Mouse (Mus musculus) 3T3-L1 (cell line): ENCODE results near the gene Usb1.
A peak's percentile ranks its signal among the peaks of the same experiment; 100 is the strongest.
"Not testable (repeated sequence)": the region's sequence is repeated elsewhere in the genome, so short reads cannot be mapped to it uniquely, and the experiment has no call there.

Source experiments
- DNase-seq: peaks from one replicate; pipeline ENCODE4 v3.0.0-alpha.2; 2015; ENCODE audit warnings: low read depth, low spot score

The Usb1 gene

DNA sequence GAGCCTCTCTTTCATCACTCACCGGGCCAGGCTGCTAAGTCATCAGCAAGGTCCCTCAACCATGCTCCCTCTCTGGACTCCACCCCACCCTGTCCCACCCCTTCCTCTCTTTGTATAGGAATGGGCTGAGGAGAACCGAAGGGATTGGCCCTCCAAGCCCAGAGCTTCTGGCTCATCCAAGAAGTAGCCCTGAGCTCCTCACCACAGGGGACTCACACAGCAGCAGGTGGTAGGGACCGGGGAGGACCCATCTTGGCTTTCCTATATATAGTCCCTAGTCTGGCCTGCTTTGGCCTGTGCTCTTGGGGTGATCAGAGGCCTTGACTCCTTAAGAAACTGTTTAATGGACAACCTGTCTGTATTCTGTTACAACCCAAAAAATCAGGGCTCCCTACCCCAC is 42.3 kb downstream of the Usb1 start:
- no peak for DNase-seq

DNA sequence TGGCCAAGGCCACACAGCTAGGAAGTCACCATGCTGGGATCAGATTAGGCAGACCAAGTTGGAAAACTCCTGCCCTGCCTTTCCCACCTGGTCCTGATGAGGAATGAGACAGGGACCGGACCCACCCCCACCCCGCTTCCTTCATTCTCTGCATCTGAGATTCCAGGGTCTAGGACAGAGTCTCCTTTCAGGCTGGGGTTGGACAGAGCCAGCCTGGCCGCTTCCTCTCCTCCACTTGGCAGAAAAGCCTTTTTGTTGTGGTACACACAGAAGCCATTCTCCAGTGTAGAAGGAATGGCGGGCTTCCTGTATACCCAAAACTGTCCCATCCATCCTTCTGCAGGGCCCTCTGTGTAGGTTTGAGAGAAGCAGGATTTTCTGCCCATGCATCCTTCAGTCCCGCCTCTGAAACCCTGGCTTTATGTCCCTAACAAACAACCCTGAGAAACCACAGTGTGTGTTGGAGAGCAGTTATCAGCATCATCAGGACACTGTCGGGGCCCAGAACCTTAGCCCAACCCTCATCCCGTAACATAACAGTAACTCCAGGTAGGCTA is 43.4 kb downstream of the Usb1 start:
- no peak for DNase-seq

DNA sequence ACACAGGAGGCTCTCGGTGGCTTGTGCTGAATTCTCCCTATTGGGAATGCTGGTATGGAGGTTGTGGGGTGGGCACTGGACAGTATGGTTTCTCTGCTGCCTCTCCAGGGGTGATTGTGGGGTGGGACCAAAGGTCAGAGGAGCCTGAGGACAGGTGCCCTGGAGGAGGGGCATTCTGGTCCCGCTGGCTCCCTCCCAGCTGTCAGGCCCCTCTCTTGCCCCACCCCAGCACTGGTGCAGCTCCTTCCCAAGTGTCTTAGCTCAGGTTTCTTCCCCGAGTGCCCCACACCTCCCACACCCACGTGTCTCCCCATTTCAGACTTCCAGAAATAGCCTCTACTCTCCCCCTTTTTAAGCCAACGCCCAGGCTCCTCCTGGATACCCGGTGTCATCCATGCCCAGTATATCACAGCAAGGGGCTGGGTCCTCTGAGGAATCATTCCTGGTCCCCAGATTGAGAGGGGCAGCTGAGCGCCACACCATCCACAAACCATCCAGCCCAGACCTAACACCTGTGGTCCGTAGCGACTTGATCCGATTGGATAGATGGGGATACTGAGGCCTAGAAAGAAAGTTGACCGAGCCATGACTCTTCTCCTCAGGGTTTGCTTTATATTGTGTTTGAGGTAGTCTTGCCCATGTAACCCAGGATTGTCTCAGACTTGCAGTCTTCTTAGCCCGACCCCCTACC is 44.4 kb downstream of the Usb1 start:
- DNase-seq, result no peak

DNA sequence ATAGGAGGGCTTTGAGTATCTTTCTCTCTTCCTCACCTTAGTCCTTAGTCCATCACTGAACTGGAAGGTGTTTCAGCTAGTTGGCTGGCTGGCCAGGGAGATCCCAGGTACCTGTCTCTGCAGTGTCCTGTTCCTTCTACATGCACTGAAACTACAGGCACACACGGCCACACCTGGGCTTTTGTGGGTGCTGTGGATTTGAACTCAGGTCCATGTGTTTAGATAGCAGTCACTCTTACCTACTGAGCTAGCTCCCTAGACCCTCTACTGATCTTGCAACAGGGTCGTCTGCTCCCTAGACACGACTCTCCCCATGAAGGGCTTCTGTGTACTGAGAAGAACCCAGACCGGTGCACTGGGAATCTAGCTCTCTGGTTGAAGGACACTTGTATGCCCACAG is 45.0 kb downstream of the Usb1 start:
- no peak for DNase-seq

DNA sequence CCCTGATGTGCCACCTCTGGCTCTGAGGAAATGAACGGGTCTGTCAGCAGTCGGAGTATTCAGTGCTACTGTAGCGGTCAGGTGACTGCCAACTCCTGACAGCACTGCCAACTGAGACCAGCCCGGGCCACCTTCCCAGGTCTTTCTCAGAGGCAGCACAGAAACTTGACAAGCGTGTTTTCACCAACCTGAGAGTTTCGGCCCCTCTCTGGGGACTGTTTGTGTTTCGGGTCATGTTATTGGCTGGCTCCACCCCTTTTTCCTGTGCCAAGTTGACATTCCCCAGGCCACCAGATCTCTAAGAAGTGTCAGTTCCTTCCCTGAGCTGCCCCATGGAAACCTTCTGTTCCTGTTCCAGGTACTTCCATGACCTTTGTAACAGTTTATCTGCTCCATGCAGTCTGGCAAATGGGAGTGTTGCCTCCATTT is 45.8 kb downstream of the Usb1 start:
- DNase-seq, result no peak

DNA sequence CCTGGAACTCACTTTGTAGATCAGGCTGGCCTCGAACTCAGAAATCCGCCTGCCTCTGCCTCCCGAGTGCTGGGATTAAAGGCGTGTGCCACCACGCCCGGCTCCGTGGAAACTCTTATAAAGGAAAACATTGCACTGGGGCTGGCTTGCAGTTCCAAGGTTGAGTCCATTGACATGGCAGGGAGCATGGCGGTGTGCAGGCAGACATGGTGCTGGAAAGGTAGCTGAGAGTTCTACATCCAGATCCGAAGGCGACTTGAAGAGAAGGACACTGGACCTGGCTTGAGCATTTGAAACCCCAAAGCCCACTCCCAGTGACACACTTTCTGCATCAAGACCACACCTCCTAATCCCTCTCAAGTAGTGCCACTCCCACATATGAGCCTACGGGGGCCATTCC is 46.8 kb downstream of the Usb1 start:
- DNase-seq, result not testable (repeated sequence)

DNA sequence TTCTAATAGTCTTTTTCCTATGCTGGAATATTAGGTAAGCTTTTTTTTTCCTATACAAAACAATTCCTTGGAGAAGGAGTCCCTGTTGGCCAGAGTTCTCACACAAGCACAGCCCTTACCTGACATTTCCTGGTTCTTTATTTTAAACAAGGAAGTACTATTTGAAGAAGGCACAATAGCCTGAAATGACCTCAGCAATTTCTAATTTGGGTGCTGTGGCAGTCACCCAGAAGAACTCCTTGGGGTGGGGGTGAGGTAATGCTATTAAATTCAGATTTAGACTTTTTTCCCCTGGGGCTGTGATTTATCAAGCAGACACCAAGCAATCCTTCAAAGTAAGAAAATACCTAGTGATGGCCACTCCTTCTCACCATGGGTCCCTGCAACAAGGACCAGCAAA is 48.9 kb downstream of the Usb1 start:
- no peak for DNase-seq

DNA sequence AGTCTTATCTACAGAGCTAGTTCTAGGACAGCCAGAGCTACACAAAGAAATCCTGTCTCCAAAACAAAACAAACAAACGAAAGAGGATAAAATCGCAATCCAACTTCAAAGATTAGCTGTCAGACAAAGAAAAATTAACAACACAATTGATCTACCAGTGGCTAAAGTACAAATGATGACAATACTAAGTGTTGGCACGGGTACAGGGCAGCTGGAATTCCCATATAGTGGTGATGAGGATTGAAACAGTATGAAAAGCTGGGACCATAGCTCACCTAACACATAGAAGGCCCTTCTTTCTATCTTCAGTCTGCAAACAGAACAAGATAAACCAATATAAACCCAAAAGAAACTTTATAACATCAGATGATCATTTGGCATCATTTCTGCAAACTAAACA is 49.5 kb downstream of the Usb1 start:
- DNase-seq, result no peak

DNA sequence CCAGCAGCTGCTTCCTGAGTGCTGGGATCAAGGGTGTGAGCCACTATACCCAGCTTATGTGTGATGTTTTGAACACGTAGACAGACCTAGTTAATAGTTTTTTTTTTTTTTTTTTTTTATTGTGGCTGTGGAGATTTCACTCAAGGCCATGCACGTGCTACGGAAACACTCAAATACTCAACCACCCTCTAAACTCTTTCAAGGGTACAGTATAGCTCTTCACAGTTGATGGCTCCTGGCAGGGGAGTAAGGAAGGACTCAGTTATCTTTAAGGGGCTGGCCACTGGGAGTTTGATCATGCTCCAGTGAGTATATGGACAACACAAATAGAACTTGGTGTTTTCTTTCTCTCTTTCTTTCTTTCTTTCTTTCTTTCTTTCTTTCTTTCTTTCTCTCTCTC is 52.4 kb downstream of the Usb1 start:
- DNase-seq, result no peak

DNA sequence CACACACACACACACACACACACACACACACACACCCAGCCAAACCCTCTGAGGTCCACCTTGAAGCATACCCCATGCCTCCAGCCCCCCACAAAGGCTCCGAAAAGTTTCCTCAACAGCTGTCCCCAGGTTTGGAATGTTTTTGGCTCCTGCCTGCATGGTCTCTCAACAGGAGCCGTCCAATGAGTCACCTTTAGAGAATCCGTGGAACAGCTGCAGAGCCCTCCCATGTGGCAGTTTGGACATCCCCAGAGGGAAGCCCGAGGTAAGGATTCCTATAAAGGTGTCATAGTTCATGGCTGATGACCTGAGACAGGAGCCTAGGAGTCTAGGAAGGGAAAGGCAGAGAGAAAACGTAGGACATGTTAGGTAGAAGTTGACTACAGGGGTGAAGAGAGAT is 54.0 kb downstream of the Usb1 start:
- DNase-seq, result peak; percentile 70

DNA sequence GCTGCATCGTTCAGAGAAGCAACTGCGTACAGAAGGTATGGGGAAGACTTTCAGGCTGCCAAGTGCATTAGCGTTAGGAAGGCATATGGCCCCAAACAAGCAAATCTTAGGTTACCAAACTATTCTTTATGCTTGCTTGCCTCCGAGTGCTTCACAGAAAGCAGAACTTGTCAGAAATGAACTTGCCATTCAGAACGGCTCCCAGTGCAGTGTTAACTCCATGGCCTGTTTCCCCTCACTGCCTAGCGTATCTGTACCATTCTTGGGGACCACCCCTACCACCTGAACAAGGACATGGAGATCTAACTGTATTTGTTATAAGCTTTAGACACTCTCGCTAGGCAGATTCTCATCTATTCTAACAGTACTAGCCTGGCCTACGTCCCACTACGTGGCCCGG is 55.1 kb downstream of the Usb1 start:
- no peak for DNase-seq

DNA sequence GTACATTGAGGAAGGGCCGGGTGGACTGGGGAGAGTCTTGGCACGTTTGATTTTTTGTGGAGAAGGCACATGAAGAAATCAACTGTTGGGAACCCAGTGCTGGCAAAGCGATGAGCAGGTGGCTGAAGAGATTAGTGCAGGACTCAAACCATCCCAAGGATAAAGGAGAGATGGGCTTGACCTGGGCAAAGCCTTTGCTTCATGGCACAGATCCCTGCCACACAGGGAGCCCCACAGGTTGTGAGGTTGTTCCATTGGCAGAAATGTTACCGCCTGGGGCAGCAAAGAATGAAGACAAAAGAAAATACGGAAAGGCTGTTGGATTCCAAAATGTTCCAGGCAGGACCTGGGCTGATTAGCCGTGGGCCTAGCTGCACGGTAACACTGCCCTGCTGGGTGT is 55.9 kb downstream of the Usb1 start:
- no peak for DNase-seq

DNA sequence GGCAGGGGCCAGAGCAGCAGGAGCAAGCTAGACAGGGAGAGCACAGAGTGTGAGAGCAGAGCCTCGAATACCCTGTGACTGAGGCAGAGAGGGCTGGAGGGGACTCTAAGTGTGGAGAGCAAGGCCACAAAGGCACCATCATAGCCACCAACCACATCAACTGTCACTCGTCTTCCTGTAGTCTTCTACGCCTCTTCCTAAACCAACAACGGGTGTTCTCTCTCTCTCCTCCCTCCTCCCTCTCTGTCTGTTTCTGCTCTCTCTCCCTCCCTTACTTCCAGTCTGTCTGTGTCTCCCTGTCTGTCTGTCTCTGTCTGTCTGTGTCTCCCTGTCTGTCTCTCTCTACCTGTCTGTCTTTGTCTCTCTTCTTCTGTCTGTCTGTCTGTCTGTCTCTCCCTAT is 58.2 kb downstream of the Usb1 start:
- no peak for DNase-seq

DNA sequence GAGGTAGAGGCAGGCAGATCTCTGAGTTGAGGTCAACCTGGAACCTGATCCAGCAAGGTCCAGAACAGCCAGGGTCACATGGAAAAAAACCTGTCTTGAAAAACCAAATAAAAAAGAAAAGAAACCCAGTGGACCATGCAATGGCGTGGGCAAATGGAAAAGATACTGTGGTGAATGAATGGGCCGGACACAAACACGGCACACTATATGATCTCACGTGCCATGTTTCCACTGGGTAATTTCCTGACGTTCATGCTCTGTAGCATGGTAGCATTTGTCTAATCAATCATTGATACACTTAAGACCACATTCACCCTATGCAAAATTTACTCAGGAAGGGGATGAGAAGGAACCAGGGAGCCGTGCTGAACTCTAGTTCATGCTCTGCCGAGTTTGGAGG is 59.0 kb downstream of the Usb1 start:
- no peak for DNase-seq

DNA sequence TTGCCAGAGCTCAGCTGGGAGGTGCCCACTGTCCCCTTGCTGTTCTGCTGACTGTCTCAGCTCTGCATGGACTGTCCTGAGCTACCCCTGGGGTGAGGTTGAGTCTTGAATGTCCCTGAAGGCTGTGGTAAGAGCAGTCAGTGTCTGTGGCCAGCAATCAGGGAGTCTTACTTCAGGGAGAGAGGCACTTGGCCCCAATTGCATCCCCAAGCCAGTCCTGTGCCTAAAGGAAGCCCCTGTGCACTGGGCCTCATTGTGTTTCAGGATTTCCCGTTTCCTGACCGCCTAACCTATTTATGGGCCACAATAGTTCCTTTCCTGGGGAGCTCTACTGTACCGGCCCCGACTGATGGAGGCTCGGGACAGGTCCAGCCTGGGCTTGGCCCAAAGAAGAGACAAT is 60.5 kb downstream of the Usb1 start:
- DNase-seq, result no peak

DNA sequence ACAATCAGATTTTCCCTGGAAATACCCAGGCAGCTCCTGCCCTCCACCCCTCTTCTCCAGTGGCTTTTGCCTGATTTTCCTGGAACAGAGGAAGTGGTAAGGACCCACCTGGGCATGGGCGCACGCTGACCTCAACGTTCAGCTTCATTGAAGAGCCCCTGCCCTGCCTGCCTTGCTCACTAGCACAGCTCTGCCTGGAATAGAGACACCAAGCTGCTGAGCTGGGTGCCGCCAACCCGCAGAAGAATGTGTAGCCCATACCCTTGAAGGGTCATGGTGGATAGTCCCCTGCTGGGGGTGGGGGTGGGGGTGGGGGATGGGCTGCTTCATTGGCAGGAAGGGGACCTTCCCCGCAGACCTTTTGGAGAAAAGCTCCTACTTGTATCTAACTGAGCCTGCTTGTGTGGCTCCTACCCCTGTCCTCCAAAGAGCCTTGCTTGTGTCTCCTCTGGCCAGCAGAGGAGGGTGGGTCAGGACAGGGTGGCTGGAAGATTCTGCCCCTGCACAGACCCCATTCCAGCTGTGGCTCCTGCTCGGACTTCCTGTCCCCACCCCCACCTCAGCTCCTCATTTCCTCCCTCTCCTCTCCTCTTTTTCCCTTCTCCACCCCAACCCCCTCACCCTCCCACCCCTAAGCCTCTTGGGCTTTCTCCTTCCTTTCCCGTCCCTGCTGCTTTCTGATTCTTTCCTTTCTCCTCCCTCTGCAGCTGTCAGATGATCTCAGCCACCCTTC is 63.3 kb downstream of the Usb1 start:
- DNase-seq, result no peak

DNA sequence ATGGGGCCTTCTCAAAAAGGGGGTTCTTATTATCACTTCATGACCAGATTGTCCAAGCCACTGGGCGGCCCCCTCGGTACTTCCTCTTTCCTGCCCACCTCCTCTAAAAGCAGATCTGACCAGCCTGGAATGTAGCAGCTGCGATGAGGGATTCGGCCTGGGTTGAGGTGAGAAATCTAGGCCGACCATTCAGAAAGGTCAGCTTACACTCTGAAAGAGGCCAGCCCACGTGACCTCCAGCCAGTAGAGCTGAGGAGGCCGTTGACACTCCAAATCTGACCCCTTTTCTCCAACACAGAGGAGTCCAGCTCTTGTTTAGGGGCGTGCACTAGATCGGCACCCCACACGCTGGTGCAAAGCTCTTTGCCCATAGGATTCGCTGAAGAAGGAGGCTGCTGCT is 64.7 kb downstream of the Usb1 start:
- no peak for DNase-seq
